Mouse (Mus musculus) lung, postnatal 0 days (tissue): ENCODE measurements around the gene Syt7. TPM values are rescaled to one million over a fixed set of nuclear protein-coding genes. Genes with fewer than 3 reads are reported as not detected.

Source experiments
- ATAC-seq: fragments of 200-750 bp; cut with Nextera tagmentation; 2 replicates; pipeline ENCODE4 v1.8.0; 2017; ENCODE audit warnings: moderate library complexity
- DNase-seq: peaks from one replicate; pipeline ENCODE4 v3.0.0-alpha.2; 2016; ENCODE audit warnings: low spot score
- H3K27ac ChIP-seq: fragments of 300-500 bp; sonication (generic); 2 replicates; pipeline ENCODE4 v1.5.1; 2014; ENCODE audit warnings: antibody characterized with exemption, mild to moderate bottlenecking, low read length, mixed read lengths
- H3K27me3 ChIP-seq: fragments of 300-500 bp; sonication (generic); replicated peaks from 2 replicates; pipeline ENCODE4 v1.6.1; 2014; ENCODE audit warnings: low read length, mixed read lengths; ENCODE audit not compliant: insufficient read depth
- H3K36me3 ChIP-seq: fragments of 300-500 bp; sonication (generic); 2 replicates; pipeline ENCODE4 v1.6.1; 2014; ENCODE audit warnings: low read length, mixed read lengths; ENCODE audit not compliant: insufficient read depth
- H3K4me1 ChIP-seq: fragments of 300-500 bp; sonication (generic); 2 replicates; pipeline ENCODE4 v1.6.1; 2014; ENCODE audit warnings: antibody characterized with exemption, low read depth, low read length, mixed read lengths; ENCODE audit not compliant: insufficient read depth
- H3K4me2 ChIP-seq: fragments of 300-500 bp; sonication (generic); replicated peaks from 2 replicates; pipeline ENCODE4 v1.6.1; 2014; ENCODE audit warnings: low read depth, mild to moderate bottlenecking, low read length, moderate library complexity, mixed read lengths
- H3K4me3 ChIP-seq: fragments of 300-500 bp; sonication (generic); 2 replicates; pipeline ENCODE4 v1.5.1; 2014; ENCODE audit warnings: low read depth, low read length
- H3K9ac ChIP-seq: fragments of 300-500 bp; sonication (generic); replicated peaks from 2 replicates; pipeline ENCODE4 v1.6.1; 2014; ENCODE audit warnings: low read depth, mild to moderate bottlenecking
- H3K9me3 ChIP-seq: fragments of 300-500 bp; sonication (generic); 2 replicates; pipeline ENCODE4 v1.6.1; 2016; ENCODE audit warnings: low read length, mixed read lengths
- CTCF ChIP-seq: IDR thresholded peaks from 2 replicates; pipeline ENCODE4 v1.5.1; 2016; ENCODE audit warnings: antibody characterized with exemption, mild to moderate bottlenecking
- EP300 ChIP-seq: IDR thresholded peaks from 2 replicates; pipeline ENCODE4 v1.6.1; 2016; ENCODE audit warnings: antibody characterized with exemption, mild to moderate bottlenecking, control low read depth
- WGBS: fragments of 180-500 bp; shearing (Covaris S2); extraction: QIAGEN DNeasy Blood & Tissue Kit; methylation state at CpG from one replicate; pipeline ENCODE4 v1.1.7; 2014; 5-methylcytosine and 5-hydroxymethylcytosine counted together
- polyA plus RNA-seq: library from polyadenylated mRNA; unstranded; fragments of >200 nt; fragmentation: Nextera tagmentation; extraction: Ambion mirVana; gene quantifications from 2 replicates; pipeline ENCODE4 v1.2.1, GENCODE M21; 2015

The Syt7 gene
- polyA plus RNA-seq, 1 experiment from 2014 or later: 3.0 TPM

DNA sequence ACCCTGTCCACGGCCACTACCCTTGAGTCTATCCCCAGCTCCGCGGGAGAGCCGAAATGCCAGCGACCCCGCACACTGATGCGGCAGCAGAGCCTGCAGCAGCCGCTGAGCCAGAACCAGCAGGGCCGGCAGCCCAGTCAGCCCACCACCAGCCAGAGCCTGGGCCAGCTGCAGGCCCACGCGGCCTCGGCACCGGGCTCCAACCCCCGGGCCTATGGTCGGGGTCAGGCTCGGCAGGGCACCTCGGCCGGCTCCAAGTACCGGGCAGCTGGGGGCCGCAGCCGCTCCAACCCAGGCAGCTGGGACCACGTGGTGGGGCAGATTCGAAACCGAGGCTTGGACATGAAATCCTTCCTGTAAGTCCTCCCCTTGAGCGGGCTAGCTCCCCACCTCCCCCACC is 37.4 kb downstream of the Syt7 start:
- Histone ChIP-seq H3K36me3 (no peaks in the 10 kb centered on the region), H3K9ac (no peak overlapping the region), H3K27me3 (0 out of 2 replicates have a peak, but pooled peaks cover 3% of the 10 kb centered on the region), H3K4me3 (no peak overlapping the region), H3K9me3 (no peaks in the 10 kb centered on the region), H3K4me2 (no peak overlapping the region), H3K27ac (no peak overlapping the region), H3K4me1 (peaks cover 3% of the 10 kb centered on the region; the same call in 1 of the 2 replicates)
- no peak for DNase-seq
- TF ChIP-seq CTCF: no peak
- TF ChIP-seq EP300: no peak
- 54% methylated on average over 25 of the region's 25 CpGs for WGBS
- no peak for ATAC-seq

- no peaks in the 10 kb centered on the region for H3K9me3 ChIP-seq
- no peak overlapping the region for H3K4me2 ChIP-seq
- DNase-seq: no peak
- no peak overlapping the region for H3K4me3 ChIP-seq
- H3K4me1 ChIP-seq: peaks cover 3% of the 10 kb centered on the region; the same call in 1 of the 2 replicates
- ATAC-seq: no peak
- H3K9ac ChIP-seq: no peak overlapping the region
- no peaks in the 10 kb centered on the region for H3K36me3 ChIP-seq
- TF ChIP-seq CTCF (no peak), EP300 (no peak)
- WGBS: 41% methylated on average over 6 of the region's 6 CpGs
- no peak overlapping the region for H3K27ac ChIP-seq
- H3K27me3 ChIP-seq: 0 out of 2 replicates have a peak, but pooled peaks cover 2% of the 10 kb centered on the region
These were observed 37.9 kb downstream of the Syt7 start for GRCm38 (mm10) chr19:10426793-10427192.

DNA sequence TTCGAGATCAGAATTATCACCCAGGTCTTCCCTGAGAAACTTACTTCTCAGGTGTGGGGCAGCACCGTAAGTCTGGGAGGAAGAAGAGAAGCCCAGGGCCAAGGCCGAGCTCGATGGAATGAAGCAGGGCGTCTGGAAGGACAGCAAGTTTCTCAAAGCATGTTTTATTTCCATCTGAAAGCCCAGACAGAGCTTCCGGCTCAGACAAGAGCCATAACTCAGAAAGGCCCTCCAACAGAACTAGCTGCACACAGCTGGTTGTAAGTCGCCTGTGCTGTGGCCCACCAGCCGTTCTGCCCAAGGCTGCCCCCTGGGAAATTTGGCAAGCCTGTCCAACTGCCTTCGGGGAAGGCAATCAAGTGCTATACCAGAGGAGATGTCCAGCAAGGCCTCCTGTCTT is 38.5 kb downstream of the Syt7 start:
- no peaks in the 10 kb centered on the region for H3K27me3 ChIP-seq
- H3K9ac ChIP-seq: no peak overlapping the region
- H3K4me3 ChIP-seq: no peak overlapping the region
- 76% methylated on average over 9 of the region's 9 CpGs for WGBS
- H3K36me3 ChIP-seq: no peaks in the 10 kb centered on the region
- H3K4me2 ChIP-seq: no peak overlapping the region
- DNase-seq (no peak), ATAC-seq (no peak)
- H3K9me3 ChIP-seq: no peaks in the 10 kb centered on the region
- TF ChIP-seq EP300 (no peak), CTCF (no peak)
- H3K27ac ChIP-seq: no peak overlapping the region
- H3K4me1 ChIP-seq: peaks cover 3% of the 10 kb centered on the region; the same call in 1 of the 2 replicates

DNA sequence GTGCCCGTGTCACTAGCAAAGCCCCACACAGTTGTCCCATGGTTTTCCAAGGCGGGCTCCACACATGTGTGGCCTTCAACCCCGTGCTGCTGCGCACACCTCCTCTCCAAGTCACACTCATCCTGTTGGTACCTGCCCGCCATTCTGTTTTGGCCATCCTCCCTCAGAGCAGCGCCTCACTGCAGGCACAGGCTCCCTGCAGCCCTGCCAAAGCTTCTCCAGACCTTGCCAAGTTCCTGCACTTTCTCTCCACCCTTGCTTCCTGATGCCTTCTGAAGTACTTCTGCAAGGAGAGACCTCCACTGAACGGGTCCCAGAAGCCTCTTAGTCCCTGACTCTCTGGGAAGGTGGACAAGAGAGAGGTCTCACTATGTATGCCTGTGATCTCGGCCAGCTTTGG is 40.5 kb downstream of the Syt7 start:
- Histone ChIP-seq H3K9ac (no peak overlapping the region), H3K36me3 (no peaks in the 10 kb centered on the region), H3K27ac (no peak overlapping the region), H3K4me2 (no peak overlapping the region), H3K4me3 (no peak overlapping the region), H3K4me1 (peaks cover 3% of the 10 kb centered on the region; the same call in 1 of the 2 replicates), H3K9me3 (no peaks in the 10 kb centered on the region), H3K27me3 (no peaks in the 10 kb centered on the region)
- DNase-seq (no peak), ATAC-seq (no peak)
- WGBS: 65% methylated on average over 8 of the region's 8 CpGs
- TF ChIP-seq CTCF (no peak), EP300 (no peak)

DNA sequence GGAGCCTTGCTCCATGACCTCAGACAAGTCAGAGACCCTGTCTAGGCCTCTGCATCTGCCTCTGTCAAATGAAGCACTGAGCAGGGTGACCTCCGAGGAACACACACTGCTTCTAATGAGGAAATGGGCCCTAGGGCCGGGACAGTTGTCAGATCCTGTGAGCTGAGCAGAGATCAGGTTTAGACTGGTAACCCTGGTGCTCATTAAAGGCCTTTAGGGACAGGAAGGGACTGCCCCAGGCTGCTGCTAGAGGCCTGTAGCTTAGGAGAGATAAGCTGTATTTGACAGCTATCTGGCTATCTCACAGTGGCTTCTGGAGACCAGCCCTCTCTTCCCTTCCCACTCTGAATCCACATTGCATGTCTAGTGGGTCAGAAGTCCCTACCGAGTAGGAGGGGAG is 42.5 kb downstream of the Syt7 start:
- no peak overlapping the region for H3K9ac ChIP-seq
- WGBS: 36% methylated on average over 3 of the region's 3 CpGs
- peaks cover 8% of the 10 kb centered on the region; the same call in 1 of the 2 replicates for H3K4me1 ChIP-seq
- H3K27ac ChIP-seq: no peak overlapping the region
- no peaks in the 10 kb centered on the region for H3K9me3 ChIP-seq
- no peaks in the 10 kb centered on the region for H3K27me3 ChIP-seq
- ATAC-seq: no peak
- DNase-seq: no peak
- no peak overlapping the region for H3K4me3 ChIP-seq
- H3K4me2 ChIP-seq: no peak overlapping the region
- no peaks in the 10 kb centered on the region for H3K36me3 ChIP-seq
- TF ChIP-seq EP300 (no peak), CTCF (no peak)

GRCm38 (mm10) chr19:10431841-10432240 is 43.0 kb downstream of the Syt7 start:
- H3K27ac ChIP-seq: no peak overlapping the region
- H3K9ac ChIP-seq: no peak overlapping the region
- no peak overlapping the region for H3K4me2 ChIP-seq
- no peak overlapping the region for H3K4me3 ChIP-seq
- ATAC-seq: no peak
- peaks cover 8% of the 10 kb centered on the region; the same call in 1 of the 2 replicates for H3K4me1 ChIP-seq
- no peaks in the 10 kb centered on the region for H3K36me3 ChIP-seq
- no peaks in the 10 kb centered on the region for H3K27me3 ChIP-seq
- TF ChIP-seq CTCF (no peak), EP300 (no peak)
- WGBS: 38% methylated on average over 4 of the region's 4 CpGs
- DNase-seq: no peak
- no peaks in the 10 kb centered on the region for H3K9me3 ChIP-seq

- TF ChIP-seq EP300 (no peak), CTCF (no peak)
- H3K27me3 ChIP-seq: no peaks in the 10 kb centered on the region
- ATAC-seq: no peak
- peaks cover 8% of the 10 kb centered on the region; the same call in 1 of the 2 replicates for H3K4me1 ChIP-seq
- DNase-seq: no peak
- H3K4me3 ChIP-seq: no peak overlapping the region
- no peak overlapping the region for H3K27ac ChIP-seq
- no peak overlapping the region for H3K4me2 ChIP-seq
- H3K9me3 ChIP-seq: no peaks in the 10 kb centered on the region
- 57% methylated on average over 7 of the region's 7 CpGs for WGBS
- no peaks in the 10 kb centered on the region for H3K36me3 ChIP-seq
- H3K9ac ChIP-seq: no peak overlapping the region
These were observed 44.3 kb downstream of the Syt7 start for GRCm38 (mm10) chr19:10433225-10433624.
